Comparison of ENCODE assay signal across 9 mouse cellular contexts in the genomic region with DNA sequence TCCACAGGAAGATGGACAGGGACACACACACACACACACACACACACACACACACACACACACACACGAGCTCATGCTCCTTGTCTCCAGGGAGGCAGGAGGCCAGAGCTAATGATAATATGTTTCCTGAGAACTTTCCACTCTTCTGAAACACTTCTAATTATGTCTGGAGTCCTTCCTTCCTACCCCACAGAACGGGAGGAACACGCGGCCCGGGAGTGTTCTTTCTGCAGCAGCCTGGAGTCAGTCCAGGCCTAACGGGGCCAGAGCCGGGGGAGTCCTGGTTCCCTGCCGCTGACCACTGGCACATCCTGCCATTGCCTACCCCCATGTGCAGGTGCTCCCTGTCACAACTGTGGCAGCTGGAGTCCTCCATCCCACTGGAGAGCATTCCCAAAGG.
A peak's percentile ranks its signal among the peaks of the same experiment; 100 is the strongest.
DNase-seq lines count a peak whose midpoint lies in the region; ATAC-seq and TF ChIP-seq lines count a peak whose summit lies in the region.
"Had no signal": no experiment of that assay in that cellular context is flagged by ENCODE, and none has a peak within 500 bp of the region (broad histone marks: within the 10 kb centered on the region; RNA-seq: fewer than 3 reads in every experiment).

No protein-coding gene starts in this region.

- no peak for TF ChIP-seq POLR2A in brain, embryonic 14.5 days (IDR thresholded peaks at IDR 0.05; ENCODE audit: borderline replicate concordance, extremely low read depth, insufficient read depth, insufficient read length, poor library complexity, severe bottlenecking)

- no peak overlapping the region for H3K9ac ChIP-seq in heart, embryonic 16.5 days (ENCODE audit: low read length)

- peaks cover 16% of the 10 kb centered on the region for H3K4me1 ChIP-seq in heart, embryonic 16.5 days (ENCODE audit: control insufficient read depth, insufficient read depth, low read length)

- DNase-seq in adrenal gland, adult 2 months = peak; percentile 55
- peak; percentile 12 for DNase-seq in brain, embryonic 14.5 days (ENCODE audit: low read depth)
- peak; percentile 83 for DNase-seq in kidney, postnatal 14 days
- no peak for DNase-seq in ovary, postnatal 36 days (ENCODE audit: low spot score)
- no peak for DNase-seq in cerebellum, postnatal 25 days
- DNase-seq in thymus, postnatal 4 days = no peak
- no peak for DNase-seq in cerebellum, adult 9-10 months

- H3K36me3 ChIP-seq in heart, embryonic 16.5 days (ENCODE audit: control insufficient read depth, insufficient read depth) = no peaks in the 10 kb centered on the region

- 25% methylated on average over 8 of the region's 8 CpGs for WGBS in heart, embryonic 16.5 days

- peaks cover 5% of the 10 kb centered on the region for H3K9me3 ChIP-seq in heart, embryonic 16.5 days (replicated peaks; ENCODE audit: control insufficient read depth, low read length)

- H3K4me2 ChIP-seq in heart, embryonic 16.5 days (ENCODE audit: low read depth, low read length) = no peak overlapping the region
- H3K4me2 ChIP-seq: liver, embryonic 11.5 days had no signal

- peaks cover 2% of the 10 kb centered on the region; the same call in 1 of the 2 replicates for H3K27me3 ChIP-seq in heart, embryonic 16.5 days (ENCODE audit: control insufficient read depth, insufficient read depth, low read length)

- TF ChIP-seq CTCF in brain, embryonic 14.5 days (IDR thresholded peaks at IDR 0.05; ENCODE audit: borderline replicate concordance, extremely low read depth, insufficient read depth, insufficient read length) = no peak

- no peak overlapping the region for H3K4me3 ChIP-seq in heart, embryonic 16.5 days (ENCODE audit: low read length)

- H3K27ac ChIP-seq in heart, embryonic 16.5 days (ENCODE audit: low read length) = peak overlapping the region; percentile 52; the same call in 1 of the 2 replicates

- ATAC-seq in heart, embryonic 16.5 days (replicated peaks; ENCODE audit: extremely low read depth, insufficient read depth, low FRiP score) = peak; percentile 45

Comparison
In these comparisons a context has a peak if more than half of its experiments do, and no peak if none do; other contexts are left out.
1. DNase-seq: peak in adrenal gland, adult 2 months (single experiment), brain, embryonic 14.5 days (single experiment) and kidney, postnatal 14 days (single experiment); none in ovary, postnatal 36 days (single experiment), cerebellum, postnatal 25 days (0 of 2), thymus, postnatal 4 days (single experiment) and cerebellum, adult 9-10 months (single experiment).